Mouse (Mus musculus): ENCODE measurements around the gene Fabp2.

Gene Fabp2

GRCm38 (mm10) chr3:122894772-122895171 lies at the start of gene Fabp2:
Fabp2 (plus strand) TSS chr3:122895072.
- in situ Hi-C loops (cut with MboI; ENCODE audit: low pct_unique_long_range_greater_than_20kb in 1 of 2, low sequenced_read_pairs in 2 of 2, unreplicated experiment in 1 of 2) = no loop called here

- in situ Hi-C loops (cut with MboI; ENCODE audit: low pct_unique_long_range_greater_than_20kb in 1 of 2, low sequenced_read_pairs in 2 of 2, unreplicated experiment in 1 of 2) = no loop called here
Observed at GRCm38 (mm10) chr3:122848410-122849034, 46.4 kb upstream of the Fabp2 start.

DNA sequence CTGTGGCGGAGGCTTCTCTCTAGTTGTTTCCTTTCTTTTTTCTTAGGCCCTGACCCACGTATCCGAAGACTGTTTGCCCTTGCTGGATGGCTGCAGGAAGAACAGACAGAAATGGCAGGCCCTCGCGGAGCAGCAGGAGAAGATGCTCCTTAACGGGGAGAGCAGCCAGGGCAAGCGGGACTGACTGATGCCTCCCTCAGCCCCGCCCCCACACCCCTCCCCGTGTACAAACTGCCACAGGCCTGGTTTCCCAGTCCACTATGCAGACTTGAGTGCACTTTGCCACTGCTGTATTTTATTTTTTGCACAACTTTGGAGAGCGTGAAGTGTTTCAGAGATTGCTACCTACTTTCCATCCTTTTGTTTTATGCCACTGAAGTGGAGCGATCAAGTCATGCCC lies 39.7 kb upstream of the Fabp2 start:
- in situ Hi-C loops (cut with MboI; ENCODE audit: low pct_unique_long_range_greater_than_20kb in 1 of 2, low sequenced_read_pairs in 2 of 2, unreplicated experiment in 1 of 2) = no loop called here

DNA sequence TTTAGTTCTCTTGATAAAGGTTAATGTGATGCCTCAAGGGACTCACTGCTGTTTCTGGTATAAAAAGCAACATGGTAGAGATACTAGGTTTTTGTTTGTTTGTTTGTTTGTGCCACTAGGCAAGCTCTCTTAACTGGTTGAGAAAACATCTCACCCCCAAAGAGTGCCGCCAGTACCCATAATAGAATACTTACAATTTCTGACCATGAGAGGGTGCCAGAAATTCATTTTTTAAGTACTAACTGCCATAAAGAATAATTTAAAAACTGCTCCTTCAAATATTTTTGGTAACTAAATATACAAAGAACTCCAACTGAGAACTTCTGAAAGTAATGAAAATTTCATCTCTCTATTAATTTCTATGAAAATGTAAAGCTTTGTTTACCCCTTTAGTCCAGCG lies 35.0 kb upstream of the Fabp2 start:
- in situ Hi-C loops (cut with MboI; ENCODE audit: low pct_unique_long_range_greater_than_20kb in 1 of 2, low sequenced_read_pairs in 2 of 2, unreplicated experiment in 1 of 2) = no loop called here

DNA sequence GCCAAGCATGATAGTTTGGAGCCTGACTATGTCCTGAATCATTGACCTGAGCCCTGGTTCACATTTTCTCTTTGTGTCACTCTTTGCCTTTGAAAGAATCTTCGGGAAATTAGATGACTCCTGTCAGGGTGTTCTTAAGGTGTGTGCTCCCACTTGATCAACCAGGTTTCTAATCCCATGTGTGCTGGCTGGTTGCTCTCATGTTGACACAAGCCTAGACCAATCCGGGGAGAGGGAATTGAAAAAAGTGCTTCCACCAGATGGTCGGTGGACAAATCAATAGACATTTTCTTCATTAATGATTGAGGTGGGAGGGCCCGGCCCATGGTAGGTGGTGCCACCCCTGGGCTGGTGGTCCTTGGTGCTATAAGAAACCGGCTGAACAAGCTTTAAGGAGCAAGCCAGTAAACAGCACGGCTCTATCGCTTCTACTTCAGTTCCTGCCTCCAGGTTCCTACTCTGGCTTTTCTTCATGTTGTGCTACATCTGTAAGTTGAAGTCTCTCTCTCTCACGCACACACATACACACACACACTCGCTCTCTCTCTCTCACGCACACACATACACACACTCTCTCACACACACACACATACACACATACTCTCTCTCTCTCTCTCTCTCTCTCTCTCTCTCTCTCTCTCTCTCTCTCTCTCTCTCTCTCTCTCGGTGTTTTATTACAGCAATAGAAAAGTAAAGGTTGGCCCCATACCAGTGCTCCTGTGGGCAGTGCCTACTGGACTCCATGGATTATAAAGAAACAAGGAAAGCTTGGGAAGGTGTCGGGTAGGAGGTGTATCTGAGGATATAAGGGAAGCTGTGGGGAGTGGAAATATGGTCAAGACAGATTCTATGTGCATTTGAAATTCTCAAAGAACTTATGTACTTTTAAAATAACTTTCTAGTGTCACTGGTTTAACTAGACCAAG lies 34.0 kb upstream of the Fabp2 start:
- in situ Hi-C loops (cut with MboI; ENCODE audit: low pct_unique_long_range_greater_than_20kb in 1 of 2, low sequenced_read_pairs in 2 of 2, unreplicated experiment in 1 of 2) = no loop called here

DNA sequence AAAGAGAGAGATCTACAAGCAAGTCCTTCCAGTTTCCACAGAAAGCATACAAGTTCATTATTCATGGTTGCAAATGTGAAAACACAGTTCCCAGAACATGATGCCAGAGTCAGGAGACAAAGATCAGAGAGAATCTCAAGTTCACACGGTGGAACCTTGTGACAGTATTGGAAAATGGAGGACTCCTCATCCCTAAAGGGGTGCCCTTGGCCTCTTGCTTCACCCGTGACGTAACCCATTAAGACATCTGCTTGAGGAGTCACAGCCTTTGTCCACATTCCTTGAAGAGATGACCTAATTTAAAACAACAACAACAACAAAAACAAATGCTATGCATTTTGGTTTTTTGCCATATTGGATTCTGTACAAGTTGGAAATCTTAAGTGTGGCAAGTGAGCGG lies 29.8 kb upstream of the Fabp2 start:
- in situ Hi-C loops (cut with MboI; ENCODE audit: low pct_unique_long_range_greater_than_20kb in 1 of 2, low sequenced_read_pairs in 2 of 2, unreplicated experiment in 1 of 2) = no loop called here

DNA sequence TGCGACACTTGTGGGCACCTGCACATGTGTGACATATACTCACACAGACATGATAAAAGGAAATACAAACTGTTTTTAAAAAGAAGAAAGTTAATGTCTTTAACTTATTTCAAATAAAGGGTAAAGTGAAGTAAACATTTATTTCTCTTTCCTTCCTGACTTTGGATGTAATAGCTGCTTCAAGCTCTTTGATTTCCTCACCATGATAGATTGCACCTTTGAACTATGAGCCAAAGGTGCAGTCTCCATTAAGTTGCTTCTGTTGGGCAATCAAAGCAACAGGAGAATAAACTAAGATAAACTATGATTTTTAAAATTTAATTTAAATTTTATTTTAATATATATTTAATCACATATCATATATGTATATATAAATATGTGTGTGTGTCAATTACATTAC lies 26.6 kb upstream of the Fabp2 start:
- in situ Hi-C loops (cut with MboI; ENCODE audit: low pct_unique_long_range_greater_than_20kb in 1 of 2, low sequenced_read_pairs in 2 of 2, unreplicated experiment in 1 of 2) = no loop called here

- in situ Hi-C loops (cut with MboI; ENCODE audit: low pct_unique_long_range_greater_than_20kb in 1 of 2, low sequenced_read_pairs in 2 of 2, unreplicated experiment in 1 of 2) = no loop called here
Observed at GRCm38 (mm10) chr3:122871596-122871995, 23.3 kb upstream of the Fabp2 start.

DNA sequence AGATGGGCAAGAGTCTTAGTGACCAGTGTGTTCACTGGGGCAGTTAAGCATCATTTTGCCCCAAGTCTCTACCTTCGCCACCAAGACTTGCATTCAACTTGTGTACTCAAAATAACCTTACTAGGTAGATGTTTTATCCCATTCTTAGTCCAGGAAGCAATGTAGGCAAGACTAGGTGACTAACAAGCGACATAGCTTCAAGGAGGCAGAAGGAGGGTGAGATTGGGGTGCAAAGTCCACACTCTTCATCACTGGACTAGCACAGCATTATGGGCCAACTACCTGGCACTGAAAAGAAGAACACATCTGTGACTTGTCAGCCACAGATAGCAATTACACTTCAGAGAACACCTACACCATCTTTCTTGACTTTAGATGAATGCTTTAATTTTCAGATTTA lies 18.0 kb upstream of the Fabp2 start:
- in situ Hi-C loops (cut with MboI; ENCODE audit: low pct_unique_long_range_greater_than_20kb in 1 of 2, low sequenced_read_pairs in 2 of 2, unreplicated experiment in 1 of 2) = no loop called here

DNA sequence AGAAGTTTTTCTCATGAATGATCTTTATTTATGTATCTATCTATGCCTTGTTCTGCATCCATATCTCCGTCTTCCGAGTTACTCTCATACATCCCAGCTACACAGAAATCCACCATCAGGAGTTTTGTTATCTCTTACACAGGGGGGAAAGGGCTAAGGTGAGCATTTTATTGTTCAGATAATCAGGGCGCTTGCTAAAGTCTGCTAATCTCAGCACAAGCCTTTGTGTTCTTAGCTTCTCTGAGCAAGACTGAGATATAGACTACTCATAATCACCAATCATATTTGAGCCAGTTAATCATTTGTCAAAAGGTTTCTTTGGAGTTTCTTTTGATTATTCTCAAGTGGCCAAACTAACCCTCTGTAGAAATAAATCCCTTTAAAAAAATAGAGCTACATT lies 17.3 kb upstream of the Fabp2 start:
- in situ Hi-C loops (cut with MboI; ENCODE audit: low pct_unique_long_range_greater_than_20kb in 1 of 2, low sequenced_read_pairs in 2 of 2, unreplicated experiment in 1 of 2) = no loop called here

DNA sequence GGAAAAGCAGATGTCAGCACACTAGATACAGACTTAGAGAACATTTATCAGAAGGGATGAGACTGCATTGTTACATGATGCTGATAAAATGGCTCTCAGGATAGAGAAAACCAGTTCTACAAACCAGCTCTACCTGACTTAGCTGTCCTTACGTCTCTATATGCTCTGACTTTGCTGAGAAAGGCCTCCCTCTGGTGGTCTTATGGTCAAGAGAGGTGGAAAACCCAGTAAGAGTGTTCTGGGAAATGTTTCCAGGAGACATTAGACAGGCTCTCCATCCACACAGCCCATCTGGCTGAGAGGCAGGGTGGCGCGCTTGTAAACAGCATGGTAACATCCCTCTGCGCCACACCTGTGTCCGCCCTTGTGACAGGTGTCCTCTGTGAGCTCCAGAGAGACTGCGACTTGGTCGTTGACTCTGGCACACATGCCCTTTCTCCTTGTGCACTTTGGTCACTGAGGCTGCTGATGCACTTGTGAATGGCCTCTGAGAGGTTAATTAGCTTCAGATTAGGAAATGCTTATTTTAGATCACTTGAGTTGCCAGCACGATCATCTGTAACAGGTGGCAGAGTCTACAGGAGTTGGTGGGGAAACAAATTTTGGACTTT lies 16.1 kb upstream of the Fabp2 start:
- in situ Hi-C loops (cut with MboI; ENCODE audit: low pct_unique_long_range_greater_than_20kb in 1 of 2, low sequenced_read_pairs in 2 of 2, unreplicated experiment in 1 of 2) = no loop called here

DNA sequence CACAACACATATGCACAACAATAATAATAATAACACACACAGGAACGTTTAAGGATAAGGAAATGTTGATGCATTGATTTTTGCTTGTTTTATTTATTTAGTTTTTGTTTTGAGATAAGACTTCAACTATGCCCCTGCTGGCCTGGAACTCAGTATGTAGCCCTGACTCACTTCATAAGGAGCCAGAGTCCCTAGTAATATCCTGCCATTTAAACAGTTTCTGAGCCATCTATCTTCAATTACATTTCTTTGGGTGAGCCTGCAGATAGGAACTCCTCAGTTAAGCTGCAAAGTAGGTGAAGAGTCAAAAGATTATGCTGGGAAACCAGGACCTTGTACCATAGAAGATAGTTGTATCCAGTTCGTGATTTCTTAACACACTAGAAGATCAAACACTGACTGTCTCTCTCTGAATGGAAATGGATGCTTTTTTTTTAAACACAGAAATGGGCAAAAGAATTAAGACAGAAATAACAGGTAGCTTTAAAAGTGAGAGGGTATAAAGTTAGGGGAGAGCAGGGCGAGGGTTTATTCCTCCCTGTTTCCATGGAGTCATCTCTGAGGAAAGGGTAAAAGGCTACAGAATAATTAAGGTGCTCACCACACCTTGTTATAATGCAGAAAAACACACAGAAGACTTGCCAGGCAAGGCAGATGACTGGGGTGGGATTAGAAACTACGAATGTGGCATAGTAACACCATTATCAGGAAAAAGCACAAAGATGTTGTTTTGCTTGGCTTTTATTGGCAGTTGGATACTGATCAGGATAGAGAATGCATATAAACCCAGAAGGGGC lies 7.2 kb upstream of the Fabp2 start:
- in situ Hi-C loops (cut with MboI; ENCODE audit: low pct_unique_long_range_greater_than_20kb in 1 of 2, low sequenced_read_pairs in 2 of 2, unreplicated experiment in 1 of 2) = no loop called here

- in situ Hi-C loops (cut with MboI; ENCODE audit: low pct_unique_long_range_greater_than_20kb in 1 of 2, low sequenced_read_pairs in 2 of 2, unreplicated experiment in 1 of 2) = no loop called here
Observed at GRCm38 (mm10) chr3:122888371-122888819, 6.5 kb upstream of the Fabp2 start.

GRCm38 (mm10) chr3:122895189-122895731 lies 388 bp downstream of the Fabp2 start:
- in situ Hi-C loops (cut with MboI; ENCODE audit: low pct_unique_long_range_greater_than_20kb in 1 of 2, low sequenced_read_pairs in 2 of 2, unreplicated experiment in 1 of 2) = no loop called here

- in situ Hi-C loops (cut with MboI; ENCODE audit: low pct_unique_long_range_greater_than_20kb in 1 of 2, low sequenced_read_pairs in 2 of 2, unreplicated experiment in 1 of 2) = no loop called here
Observed at GRCm38 (mm10) chr3:122898254-122898653, 3.4 kb downstream of the Fabp2 start.

DNA sequence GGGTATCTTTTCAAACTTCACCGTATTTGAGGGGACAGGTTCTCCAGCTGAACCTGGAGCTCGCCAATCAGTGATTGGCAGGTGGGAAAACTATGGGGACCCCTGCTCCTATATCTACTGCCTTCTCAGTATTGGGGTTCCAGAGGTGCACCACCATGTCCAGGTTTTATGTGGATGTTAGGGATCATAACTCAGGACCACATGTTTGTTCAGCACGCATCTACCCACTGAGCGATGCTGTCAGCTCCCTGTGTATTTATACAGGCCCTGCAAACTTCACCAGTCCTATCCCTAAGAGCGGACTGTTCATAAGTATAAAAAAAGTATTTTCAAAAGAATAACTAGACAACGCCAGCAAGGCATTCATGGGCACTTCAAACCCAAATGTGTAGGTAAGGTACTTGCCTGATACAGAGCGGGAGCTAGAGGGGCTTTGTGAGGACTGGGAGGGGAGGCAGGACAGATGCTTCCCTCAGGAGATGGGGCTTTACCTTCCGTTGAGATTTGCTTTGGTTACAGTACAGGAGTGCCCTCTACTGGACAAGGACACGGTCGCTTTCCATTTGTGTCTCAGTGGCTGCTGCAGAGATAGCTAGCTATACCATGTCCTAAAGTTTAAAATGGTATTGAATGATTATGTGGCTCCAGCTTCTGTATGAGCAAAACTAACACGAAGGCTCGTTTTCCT lies 9.0 kb downstream of the Fabp2 start:
- in situ Hi-C loops (cut with MboI; ENCODE audit: low pct_unique_long_range_greater_than_20kb in 1 of 2, low sequenced_read_pairs in 2 of 2, unreplicated experiment in 1 of 2) = loop anchor here in 1 of 2 experiments (10.0 kb wide), 1 partner anchor 249 kb away; no protein-coding TSS in a partner anchor

GRCm38 (mm10) chr3:122907841-122908240 lies 13.0 kb downstream of the Fabp2 start:
- in situ Hi-C loops (cut with MboI; ENCODE audit: low pct_unique_long_range_greater_than_20kb in 1 of 2, low sequenced_read_pairs in 2 of 2, unreplicated experiment in 1 of 2) = loop anchor here in 1 of 2 experiments (10.0 kb wide), 1 partner anchor 253 kb away; no protein-coding TSS in a partner anchor

DNA sequence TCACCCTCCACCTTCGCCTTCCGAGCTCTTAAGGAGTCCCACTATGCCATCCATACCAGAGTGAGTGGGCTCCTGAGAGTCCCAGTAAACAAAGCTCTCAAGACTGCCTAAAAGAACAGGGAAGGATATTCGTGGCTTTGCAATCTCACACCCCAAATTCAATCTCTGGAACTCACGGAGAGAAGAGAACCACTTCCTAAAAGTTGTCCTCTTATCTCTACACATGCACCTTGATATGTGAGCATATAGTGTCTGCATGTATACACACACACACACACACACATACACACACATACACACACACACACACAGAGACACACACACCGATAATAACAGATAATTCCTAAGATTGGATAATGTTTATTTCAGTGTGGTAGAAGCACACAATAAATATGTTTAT lies 20.6 kb downstream of the Fabp2 start:
- in situ Hi-C loops (cut with MboI; ENCODE audit: low pct_unique_long_range_greater_than_20kb in 1 of 2, low sequenced_read_pairs in 2 of 2, unreplicated experiment in 1 of 2) = no loop called here

All from mouse embryonic stem cell (cell line).